Mouse (Mus musculus): ENCODE data around the gene Scn1a. TPM values are rescaled to one million over a fixed set of nuclear protein-coding genes. Genes with fewer than 3 reads are reported as not detected.

The Scn1a gene
- 11.2 and 12.3 TPM in 2 replicates for polyA plus RNA-seq (2012; rRNA removed)

GRCm38 (mm10) chr2:66440711-66441110 is at the start of gene Scn1a:
TSS of gene Scn1a (minus strand) at chr2:66440840.

GRCm38 (mm10) chr2:66256220-66257131 is 184.2 kb downstream of the Scn1a start, which contains the start of gene Ttc21b:
TSS of gene Ttc21b (minus strand) at chr2:66256617.

Other genes starting within 250 kb of the Scn1a start
- 15.4 and 16.7 TPM in 2 replicates for gene Ttc21b, start 184.2 kb downstream of the Scn1a start, polyA plus RNA-seq (2012; rRNA removed)
- 7.2 and 10.0 TPM in 2 replicates for gene Scn9a, start 194.1 kb upstream of the Scn1a start, polyA plus RNA-seq (2012; rRNA removed)